Mouse (Mus musculus): Measurements from ENCODE around the gene Mtf2.
"Not testable (repeated sequence)": the region's sequence is repeated elsewhere in the genome, so short reads cannot be mapped to it uniquely, and the experiment has no call there.

The Mtf2 gene

DNA sequence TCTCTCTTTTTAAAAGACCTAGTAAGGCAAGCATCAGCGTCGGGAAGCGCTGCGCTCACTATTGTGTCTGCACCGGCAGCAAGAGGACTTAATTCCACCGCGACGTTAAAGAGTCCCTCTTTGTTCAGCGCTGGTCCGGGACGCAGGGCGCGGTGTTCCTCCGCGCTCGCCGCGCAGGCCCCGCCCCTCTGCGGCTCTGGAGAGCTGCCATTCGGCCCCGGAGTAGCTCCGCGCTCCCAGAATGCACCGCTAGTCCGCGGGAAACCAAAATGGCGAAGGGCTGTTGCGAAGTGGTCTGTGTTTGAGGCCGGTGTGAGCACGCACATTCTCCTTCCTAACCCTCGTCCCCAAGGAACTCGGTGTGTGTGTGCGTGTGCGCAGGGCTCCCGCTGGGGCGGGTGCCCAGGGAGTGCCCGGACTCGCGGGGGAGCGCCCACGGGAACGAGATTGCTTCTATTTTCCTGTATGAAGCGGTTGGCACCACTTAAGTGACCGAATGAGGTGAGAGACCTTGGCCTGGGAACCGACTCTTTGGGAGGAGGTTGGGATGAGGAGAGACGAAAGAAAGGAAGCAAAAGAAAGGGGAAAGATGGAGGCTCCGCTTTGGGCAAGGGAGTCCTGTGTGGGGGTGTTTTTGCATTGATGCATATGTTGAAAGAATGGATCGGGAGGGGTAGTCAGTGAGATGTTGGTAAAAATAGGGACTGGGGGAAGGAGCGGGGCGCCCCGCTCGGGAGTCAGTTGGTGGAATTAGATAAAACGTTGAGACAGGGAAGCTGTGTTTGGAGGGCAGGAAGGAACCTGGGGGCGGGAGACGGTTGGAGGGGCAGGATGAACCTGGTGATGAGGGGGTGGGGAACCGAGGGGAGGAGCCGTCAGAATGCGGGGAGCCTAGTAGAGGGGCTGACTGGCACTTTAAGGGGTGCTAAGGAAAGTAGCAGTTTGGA, at the start of gene Mtf2:
TSS of gene Mtf2 (plus strand) at position 210 of the 947 bp plus-strand sequence.
- DNase-seq (ENCODE audit: low spot score), result peak; percentile 95

DNA sequence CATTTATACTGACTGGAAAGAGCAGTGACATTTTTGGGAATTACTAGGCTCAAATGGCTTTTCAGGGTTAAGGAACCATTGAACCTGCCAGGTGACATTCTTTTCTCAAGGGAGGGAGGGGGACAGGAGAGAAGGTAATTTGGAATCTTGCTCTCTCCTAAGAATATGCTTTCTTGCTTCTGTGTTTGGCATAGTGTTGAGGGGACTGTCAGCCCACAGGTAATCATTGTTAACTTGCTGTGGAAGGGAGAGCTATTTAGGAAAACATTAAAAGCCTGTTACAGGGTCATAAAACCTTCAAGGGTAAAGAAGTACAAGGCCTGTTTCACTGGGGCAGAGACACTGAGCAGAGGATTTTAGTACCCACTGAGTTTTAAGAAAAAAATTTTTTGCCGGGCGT, 48.2 kb upstream of the Mtf2 start:
- no peak for DNase-seq (ENCODE audit: low spot score)

DNA sequence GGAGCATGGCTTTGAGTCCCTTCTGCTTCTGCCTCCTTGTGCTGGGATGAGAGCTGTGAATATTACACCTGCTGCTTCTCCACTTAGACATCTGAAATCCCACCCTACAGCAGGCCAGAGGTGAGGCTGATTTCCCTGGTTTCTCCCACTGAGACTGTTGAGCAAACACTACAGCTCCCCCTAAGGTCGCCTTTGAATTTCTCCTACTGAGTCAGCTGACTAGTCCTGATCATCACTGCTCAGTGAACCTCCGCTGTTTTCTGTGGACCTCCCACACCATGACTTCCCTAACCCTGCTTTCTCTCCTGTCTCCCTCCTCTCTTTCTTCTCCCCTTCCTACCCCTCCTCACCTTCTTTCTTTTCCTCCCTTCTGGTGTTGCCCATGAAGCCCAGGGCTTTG, 46.1 kb upstream of the Mtf2 start:
- DNase-seq (ENCODE audit: low spot score), result no peak

DNA sequence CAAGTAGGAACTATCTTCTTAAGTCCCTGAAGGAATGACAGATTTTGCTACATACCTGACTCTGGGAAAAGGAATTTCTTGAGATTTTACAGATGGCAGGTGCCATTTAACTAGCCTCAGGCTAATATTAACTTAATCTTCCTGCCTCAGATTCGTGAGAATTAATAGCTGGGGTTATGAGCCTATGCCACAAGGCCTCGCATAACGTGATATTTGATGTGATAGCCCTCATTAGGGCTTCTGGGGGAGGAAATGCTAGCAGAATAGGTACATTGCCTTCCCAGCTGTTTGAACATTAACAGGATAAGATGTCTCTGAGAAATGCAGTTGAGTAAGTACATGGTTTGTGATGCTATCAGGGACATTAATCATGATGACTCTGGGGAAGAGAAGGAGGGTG, 44.1 kb upstream of the Mtf2 start:
- no peak for DNase-seq (ENCODE audit: low spot score)

DNA sequence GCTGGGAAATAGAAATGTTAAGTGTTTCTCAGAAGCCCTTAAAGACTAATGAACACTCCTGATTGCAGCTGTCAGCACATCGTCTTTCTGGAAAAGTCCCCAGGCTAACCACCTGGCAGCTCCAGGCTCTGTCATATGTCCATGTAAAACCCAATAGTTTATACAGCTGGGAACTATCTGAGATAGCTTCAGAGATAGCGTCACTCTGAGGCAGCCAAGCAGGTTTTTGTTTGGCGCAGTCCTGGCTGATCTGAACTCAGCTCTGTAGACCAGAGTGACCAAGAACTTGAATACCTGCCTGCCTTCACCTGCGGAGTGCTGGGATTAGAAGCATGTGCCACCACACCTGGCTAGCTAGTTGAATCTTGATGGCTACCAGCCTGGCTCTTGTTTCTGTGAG, 37.2 kb upstream of the Mtf2 start:
- no peak for DNase-seq (ENCODE audit: low spot score)

DNA sequence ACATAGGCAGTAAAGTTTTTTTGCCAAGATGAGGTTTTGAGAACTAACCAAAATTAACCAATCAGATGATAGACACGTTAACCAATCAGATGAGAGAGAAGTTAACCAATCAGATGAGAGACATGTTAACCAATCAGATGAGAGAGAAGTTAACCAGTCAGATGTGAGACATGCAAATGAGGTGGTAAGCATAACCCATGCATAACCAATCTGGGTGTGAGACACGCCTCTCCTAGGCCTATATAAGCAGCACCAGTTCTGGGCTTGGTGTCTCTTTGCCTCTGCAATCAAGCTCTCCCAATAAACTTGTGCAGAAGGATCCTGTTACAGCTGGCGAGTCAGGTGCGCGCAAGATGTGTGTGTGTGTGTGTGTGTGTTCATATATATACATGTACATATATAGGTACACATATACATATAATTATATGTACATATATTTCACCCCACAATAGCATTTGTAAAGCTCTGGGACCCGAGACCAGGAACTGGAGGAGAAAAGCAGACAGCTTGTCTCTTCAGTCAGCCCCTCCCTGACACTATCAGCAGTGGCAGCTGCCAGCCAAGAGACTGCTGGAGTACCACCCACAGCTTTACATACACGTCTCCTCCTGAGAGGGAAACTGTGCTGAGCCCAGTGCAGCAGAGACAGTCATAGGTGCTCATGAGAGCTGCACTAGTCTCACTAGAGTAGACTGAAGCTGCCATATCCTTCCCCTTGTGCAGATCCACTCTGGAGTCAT, 36.5 kb upstream of the Mtf2 start:
- DNase-seq (ENCODE audit: low spot score), result not testable (repeated sequence)

DNA sequence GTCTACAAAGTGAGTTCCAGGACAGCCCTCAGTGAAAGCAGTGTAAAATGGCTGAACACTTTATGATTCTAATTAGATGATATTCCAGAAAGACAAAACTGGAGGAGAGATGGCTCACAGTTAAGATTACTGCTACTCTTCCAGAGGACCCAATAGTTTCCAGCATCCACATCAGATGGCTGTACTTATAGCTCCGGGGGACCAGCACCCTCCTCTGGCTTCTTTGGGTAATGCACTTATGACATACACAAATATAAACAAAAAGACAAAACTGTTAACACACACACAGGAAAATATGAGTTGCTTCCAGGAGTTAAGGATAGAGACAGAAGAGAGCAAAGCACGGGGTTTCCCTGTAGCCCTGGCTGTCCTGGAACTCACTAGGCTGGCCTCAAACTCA, 35.5 kb upstream of the Mtf2 start:
- no peak for DNase-seq (ENCODE audit: low spot score)

DNA sequence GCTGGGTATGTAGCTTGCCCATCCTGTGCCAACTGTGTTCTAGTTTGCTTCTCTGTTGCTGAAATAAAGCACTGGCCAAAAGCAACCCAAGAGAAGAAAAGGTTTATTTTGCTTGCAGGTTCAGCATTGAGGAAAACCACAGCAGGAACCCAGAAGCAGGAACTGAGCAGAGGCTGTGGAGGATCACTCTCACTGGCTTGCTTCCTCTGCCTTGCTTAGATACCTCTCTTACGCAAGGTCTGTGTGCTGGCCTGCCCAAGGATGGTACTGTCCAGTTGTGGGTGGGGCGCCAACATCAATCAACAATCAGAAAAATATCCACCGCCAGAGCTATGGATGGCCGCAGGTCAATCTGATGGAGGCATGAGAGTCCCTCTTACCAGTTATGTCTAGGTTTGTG, 34.2 kb upstream of the Mtf2 start:
- no peak for DNase-seq (ENCODE audit: low spot score)

DNA sequence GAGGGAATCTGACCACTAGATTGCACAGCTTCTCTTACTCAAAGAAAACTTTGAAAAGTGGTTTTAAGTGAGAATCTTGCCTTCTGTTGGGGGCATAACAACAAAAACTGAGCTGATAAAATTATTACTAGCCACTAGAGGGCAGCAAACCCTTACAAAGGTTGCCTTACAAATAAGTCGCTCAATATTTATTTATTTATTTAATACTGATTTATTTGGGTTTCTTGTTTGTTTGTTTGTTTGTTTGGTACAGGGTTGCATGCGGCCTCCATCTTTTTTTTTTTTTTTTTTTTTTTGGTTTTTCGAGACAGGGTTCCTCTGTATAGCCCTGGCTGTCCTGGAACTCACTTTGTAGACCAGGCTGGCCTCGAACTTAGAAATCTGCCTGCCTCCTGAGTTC, 31.3 kb upstream of the Mtf2 start:
- DNase-seq (ENCODE audit: low spot score), result peak; percentile 31

DNA sequence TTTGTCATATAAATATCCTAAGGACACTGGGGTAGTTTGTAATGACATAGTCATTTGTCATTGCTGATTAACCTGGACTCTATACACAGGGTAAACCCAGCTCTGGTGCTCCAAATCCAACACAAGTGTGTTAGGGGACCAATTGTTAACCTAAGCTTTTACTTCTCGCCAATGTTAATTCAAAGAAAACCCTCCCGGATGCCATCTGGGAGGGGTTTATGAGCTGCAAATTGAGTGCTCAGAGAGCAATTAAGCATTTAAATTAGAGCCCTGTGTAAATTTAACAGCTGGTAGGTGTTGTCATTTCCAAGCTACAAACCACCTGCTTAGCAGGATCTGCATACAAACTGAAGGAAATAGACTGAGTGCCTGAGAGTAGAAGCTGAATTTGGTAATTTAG, 30.0 kb upstream of the Mtf2 start:
- no peak for DNase-seq (ENCODE audit: low spot score)

DNA sequence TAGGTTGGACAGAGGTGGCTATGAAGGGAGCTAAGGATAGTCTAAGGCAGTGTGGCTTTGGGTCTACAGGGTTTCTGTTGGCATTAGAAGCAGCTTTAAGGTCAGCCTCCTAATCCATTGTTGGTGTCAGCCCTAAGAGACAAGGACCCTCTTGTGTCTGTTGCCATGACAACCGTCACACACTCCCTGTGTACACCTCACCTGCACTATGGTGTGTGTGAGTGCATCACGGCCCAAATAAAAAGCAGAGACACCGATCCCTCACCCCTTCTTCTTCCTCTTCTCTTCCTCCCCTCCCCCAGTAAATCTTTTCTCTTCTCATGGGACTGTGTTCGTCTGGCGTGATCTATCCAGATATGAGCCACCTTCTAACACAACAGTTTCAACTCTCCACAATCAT, 23.4 kb upstream of the Mtf2 start:
- no peak for DNase-seq (ENCODE audit: low spot score)

DNA sequence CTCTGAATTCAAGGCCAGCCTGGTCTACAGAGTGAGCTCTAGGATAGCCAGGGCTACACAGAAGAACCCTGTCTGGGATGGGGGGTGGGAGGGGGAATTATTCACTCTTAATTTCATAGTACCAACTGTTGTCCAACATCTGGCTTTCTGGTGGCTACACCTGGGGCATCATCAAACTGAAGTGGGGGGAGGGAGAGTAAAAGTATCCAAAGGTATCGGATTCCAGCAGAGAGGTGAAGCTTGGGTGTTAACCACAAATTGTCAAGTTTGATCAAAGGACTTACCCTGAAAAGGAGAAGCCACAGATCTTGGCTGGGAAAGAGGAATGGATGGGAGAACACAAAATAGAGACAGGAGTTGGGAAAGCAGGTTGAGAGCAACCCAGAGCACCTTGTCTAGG, 21.6 kb upstream of the Mtf2 start:
- DNase-seq (ENCODE audit: low spot score), result no peak

DNA sequence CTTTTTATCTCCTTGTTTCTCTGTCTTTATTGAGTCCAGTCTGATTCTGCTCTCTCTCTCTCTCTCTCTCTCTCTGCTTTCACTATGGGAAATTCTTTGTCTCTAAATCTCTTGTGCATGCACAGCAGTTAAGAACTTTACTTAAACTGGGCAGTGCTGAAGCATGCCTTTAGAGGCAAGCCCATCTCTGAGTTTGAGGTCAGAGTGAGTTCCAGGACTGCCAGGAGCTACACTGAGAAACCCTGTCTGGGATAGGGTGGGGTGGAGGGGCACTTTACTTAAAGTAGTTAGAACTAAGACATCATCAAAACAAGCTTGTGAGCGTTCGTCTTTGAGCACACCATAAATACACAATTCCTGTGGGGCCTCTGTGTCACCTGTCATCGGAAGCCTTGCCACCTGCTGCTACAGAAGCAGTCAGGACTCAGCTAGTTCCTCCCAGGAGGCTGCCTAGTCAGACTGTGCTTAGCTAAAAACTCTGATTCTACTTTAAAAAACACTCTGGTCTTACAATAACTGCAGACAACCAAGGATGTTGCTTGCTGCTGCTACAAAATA, 15.7 kb upstream of the Mtf2 start:
- DNase-seq (ENCODE audit: low spot score), result no peak

DNA sequence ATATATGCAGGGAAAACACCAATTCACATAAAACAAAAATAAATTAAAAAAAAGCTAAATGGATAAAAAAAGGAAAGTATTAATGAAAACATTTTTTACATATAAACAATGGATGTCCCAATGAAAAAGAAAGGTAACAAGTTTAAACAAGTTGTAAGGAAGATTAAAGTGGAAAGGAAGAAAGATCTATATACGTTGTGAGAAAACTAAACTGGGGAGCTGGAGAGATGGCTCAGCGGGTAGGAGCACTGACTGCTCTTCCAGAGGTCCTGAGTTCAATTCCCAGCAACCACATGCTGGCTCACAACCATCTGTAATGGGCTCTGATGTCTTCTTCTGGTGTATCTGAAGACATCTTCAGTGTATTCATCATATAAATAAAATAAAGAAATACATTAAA, 14.4 kb upstream of the Mtf2 start:
- no peak for DNase-seq (ENCODE audit: low spot score)

DNA sequence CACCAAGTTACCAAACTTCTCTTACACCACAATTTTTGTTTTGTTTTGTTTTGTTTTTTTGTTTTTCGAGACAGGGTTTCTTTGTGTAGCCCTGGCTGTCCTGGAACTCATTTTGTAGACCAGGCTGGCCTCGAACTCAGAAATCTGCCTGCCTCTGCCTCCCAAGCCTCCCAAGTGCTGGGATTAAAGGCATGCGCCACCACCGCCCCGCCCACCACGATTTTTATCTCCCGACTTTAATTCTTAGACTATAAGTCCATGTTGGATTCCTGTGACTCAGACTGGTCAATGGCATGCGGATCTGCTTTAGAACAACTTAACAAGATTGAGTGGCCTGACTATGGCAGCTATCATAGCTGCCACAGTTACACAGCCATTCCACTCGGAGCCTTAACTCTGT, 13.7 kb upstream of the Mtf2 start:
- not testable (repeated sequence) for DNase-seq (ENCODE audit: low spot score)

DNA sequence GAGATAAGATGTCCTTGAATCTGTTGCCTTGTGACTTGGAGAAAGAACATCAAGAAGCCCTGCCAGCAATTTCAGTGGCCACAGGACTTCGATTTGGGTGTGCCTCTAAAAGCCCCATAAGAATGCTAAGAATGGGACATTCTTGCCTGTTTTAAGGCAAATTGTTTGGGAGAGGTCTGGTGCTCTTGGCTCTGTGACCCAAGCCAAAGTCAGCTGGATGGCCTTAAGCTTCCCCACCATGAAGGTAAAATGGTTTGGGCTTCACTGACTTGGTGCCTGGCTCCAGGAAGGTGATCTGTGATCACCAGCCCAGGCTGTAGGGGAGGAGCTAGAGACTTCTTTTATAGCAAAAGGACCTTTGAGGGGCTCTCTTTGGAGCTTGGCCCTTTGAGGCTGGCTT, 13.3 kb upstream of the Mtf2 start:
- DNase-seq (ENCODE audit: low spot score), result no peak

DNA sequence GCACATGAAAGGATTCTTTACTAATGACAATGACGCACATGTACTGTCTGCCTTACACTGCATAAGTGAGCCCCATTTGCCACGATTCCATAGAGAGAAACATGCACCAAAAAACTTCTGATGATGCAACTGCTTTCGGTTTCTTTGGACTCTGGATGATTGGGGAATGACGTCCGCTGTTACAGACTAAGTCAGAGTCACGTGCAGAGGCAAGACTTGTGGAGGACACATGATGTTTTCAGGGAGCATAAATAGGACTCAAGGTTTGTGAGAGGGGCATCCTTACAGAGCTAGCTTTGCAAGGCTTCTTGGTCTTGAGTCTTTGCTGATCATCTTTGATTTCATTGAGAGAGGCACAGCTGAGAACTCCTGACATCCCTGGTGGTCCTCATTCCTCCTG, 11.9 kb upstream of the Mtf2 start:
- no peak for DNase-seq (ENCODE audit: low spot score)

DNA sequence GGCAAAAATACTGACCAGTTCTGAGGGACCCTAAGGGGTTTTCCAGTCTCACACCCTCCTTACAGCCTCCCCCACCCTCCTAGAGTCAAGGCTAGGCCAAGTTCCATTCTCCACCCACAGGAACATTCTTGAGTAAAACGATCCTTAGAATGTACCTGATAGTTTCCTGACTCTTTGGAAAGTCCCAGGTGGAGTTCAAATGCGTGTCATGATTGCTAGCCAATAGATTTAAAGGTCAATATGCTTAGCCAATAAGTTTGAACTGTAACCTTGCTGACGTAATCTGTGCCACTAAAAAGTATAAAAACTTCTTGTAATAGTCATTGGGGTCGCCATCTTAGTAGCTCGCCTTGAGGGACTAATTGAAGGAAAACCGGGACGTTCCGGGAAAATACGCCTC, 5.1 kb upstream of the Mtf2 start:
- DNase-seq (ENCODE audit: low spot score), result no peak

DNA sequence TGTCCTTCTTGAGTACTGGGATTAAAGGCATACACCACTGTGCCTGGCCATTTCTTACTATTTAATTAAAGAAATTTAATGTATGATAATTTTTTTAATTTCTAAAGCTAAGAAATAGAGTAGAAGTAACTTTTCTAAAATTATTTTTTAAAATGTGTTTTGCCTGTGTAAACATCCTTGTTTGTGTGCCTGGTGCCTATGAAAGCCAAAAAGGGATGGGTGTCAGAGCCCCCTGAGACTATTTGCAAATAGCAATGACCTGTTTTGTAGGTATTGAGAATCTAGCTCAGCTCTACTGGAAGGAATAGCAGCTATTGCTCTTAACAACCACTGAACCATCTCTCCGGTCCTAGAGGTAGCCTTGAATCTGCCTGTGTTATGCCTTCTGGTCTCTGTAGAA, 6.8 kb downstream of the Mtf2 start:
- DNase-seq (ENCODE audit: low spot score), result no peak

DNA sequence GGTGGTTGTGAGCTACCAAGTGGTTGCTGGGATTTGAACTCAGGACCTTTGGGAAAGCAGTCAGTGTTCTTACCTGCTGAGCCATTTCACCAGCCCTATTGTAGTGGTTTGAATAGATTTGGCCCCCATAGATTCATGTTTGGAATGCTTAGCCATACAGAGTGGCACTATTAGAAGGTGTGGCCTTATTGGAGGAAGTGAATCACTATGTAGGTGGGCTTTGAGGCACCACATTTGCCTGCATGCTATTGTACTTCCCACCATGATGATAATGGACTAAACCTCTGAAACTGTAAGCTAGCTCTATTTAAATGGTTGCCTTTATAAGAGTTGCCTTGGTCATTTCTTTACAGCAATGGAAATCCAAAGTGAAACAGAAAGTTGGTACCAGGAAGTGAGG, 10.8 kb downstream of the Mtf2 start:
- DNase-seq (ENCODE audit: low spot score), result no peak

DNA sequence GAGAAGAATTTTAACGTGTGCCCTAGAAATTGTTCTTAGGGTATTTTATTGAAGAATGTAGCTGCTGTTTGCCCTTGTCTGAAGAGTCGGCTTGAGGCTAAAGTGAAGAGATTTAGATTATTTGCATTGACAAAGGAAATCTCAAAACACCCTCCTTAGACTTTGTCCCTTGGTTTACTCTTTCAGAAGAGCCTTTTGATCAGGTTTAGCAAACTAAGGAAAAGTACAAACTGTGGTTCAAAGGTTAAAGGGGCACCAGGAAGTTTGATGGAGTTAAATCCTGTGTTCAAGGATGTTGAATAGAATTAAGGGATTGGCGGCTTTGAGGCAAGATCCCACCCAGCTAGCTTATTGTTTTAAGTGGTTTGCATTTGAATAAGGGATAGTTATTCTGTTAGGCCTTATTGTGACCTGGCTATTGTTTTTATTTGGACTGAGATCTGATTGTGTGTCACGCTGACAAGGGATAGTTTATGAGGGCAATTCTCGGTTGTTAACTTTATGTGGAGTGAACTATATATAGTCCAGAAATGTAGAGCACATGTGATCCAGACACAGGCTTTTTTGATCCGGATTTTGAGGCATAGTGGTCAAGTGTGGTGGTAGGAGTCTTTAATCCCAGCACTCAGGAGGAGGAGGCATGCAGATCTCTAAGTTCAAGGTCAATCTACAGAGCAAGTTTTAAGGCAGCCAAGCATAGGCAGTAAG, 11.5 kb downstream of the Mtf2 start:
- DNase-seq (ENCODE audit: low spot score), result no peak

DNA sequence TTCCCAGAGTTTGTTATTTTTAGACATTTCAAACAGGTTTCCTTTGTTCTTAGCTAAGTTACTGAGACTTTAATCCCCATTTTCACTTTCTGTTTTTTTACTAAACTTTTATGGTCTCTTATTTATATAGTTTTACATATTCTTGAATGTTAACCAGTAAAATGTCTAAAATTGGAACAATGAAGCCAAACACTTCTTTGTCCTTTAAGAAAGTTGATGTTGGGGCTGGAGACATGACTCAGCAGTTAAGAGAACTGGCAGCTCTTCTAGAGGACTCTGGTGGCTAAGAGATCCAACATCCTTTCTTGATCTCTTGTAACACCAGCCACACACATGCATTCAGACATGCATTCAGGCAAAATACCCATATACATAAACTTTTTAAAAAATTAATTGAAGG, 14.1 kb downstream of the Mtf2 start:
- DNase-seq (ENCODE audit: low spot score), result no peak

DNA sequence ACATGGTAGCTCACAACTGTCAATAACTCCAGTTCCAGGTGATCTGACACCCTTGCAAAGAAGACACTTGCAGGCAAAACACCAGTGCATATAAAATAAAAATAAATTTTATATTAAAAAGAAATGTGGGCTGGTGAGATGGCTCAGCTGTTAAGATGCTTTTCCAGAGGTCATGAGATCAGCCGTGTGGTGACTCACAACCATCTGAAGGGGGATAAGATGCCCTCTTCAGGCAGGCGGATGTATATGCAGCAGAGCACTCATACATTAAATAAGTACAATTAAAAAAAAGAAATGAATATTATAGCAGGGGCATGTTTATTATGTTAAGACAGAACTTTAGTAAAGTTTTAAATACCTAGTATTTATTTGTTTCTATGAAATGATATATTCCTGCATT, 16.9 kb downstream of the Mtf2 start:
- no peak for DNase-seq (ENCODE audit: low spot score)
